Mouse (Mus musculus) stomach, embryonic 16.5 days (tissue): Measurements from ENCODE around the gene Lhx8. TPM values are rescaled to one million over a fixed set of nuclear protein-coding genes. Genes with fewer than 3 reads are reported as not detected.

Experiments used
- ATAC-seq: fragments of 200-750 bp; cut with Nextera tagmentation; 2 replicates; pipeline ENCODE4 v1.8.0; 2017; ENCODE audit warnings: moderate number of reproducible peaks, moderate TSS enrichment; ENCODE audit not compliant: insufficient read depth, low FRiP score
- H3K27ac ChIP-seq: fragments of 300-500 bp; sonication (generic); 2 replicates; pipeline ENCODE4 v1.5.1; 2014; ENCODE audit warnings: low read length
- H3K27me3 ChIP-seq: fragments of 300-500 bp; sonication (generic); 2 replicates; pipeline ENCODE4 v1.6.1; 2014; ENCODE audit warnings: low read length, control low read depth, mixed read lengths; ENCODE audit not compliant: control insufficient read depth, insufficient read depth
- H3K36me3 ChIP-seq: fragments of 300-500 bp; sonication (generic); 2 replicates; pipeline ENCODE4 v1.6.1; 2014; ENCODE audit warnings: low read length; ENCODE audit not compliant: control insufficient read depth, insufficient read depth
- H3K4me1 ChIP-seq: fragments of 300-500 bp; sonication (generic); 2 replicates; pipeline ENCODE4 v1.6.1; 2014; ENCODE audit warnings: low read length, control low read depth, mixed read lengths; ENCODE audit not compliant: control insufficient read depth, insufficient read depth
- H3K4me2 ChIP-seq: fragments of 300-500 bp; sonication (generic); 2 replicates; pipeline ENCODE4 v1.6.1; 2014; ENCODE audit warnings: low read depth, low read length, mixed read lengths
- H3K4me3 ChIP-seq: fragments of 300-500 bp; sonication (generic); replicated peaks from 2 replicates; pipeline ENCODE4 v1.5.1; 2014; ENCODE audit warnings: mild to moderate bottlenecking, low read length
- H3K9ac ChIP-seq: fragments of 300-500 bp; sonication (generic); 2 replicates; pipeline ENCODE4 v1.6.1; 2014; ENCODE audit warnings: low read length
- H3K9me3 ChIP-seq: fragments of 300-500 bp; sonication (generic); replicated peaks from 2 replicates; pipeline ENCODE4 v1.6.1; 2016; ENCODE audit warnings: low read length, control low read depth; ENCODE audit not compliant: control insufficient read depth
- WGBS: fragments of 180-500 bp; shearing (Covaris S2); extraction: QIAGEN DNeasy Blood & Tissue Kit; methylation state at CpG from one replicate; pipeline ENCODE4 v1.1.7; 2014; 5-methylcytosine and 5-hydroxymethylcytosine counted together
- polyA plus RNA-seq: library from polyadenylated mRNA; unstranded; fragments of >200 nt; fragmentation: Nextera tagmentation; extraction: Ambion mirVana; gene quantifications from 2 replicates; pipeline ENCODE4 v1.2.1, GENCODE M21; 2015

The Lhx8 gene
- polyA plus RNA-seq, 1 experiment from 2014 or later = not detected

- H3K9me3 ChIP-seq = no peaks in the 10 kb centered on the region
- peaks cover 20% of the 10 kb centered on the region for H3K4me1 ChIP-seq
- peak overlapping the region; percentile 57 for H3K4me2 ChIP-seq
- no peak overlapping the region for H3K27ac ChIP-seq
- H3K36me3 ChIP-seq = no peaks in the 10 kb centered on the region
- peaks cover 79% of the 10 kb centered on the region for H3K27me3 ChIP-seq
- peak overlapping the region; percentile 39 for H3K4me3 ChIP-seq
- no peak for ATAC-seq
- H3K9ac ChIP-seq = no peak overlapping the region
- under 1% methylated on average over 22 of the region's 22 CpGs for WGBS
These were observed 1.6 kb downstream of the Lhx8 start for GRCm38 (mm10) chr3:154328721-154329322.

GRCm38 (mm10) chr3:154327883-154328720 lies 2.4 kb downstream of the Lhx8 start:
- Histone ChIP-seq H3K9me3 (no peaks in the 10 kb centered on the region), H3K4me2 (peak overlapping the region; percentile 57), H3K27me3 (peaks cover 76% of the 10 kb centered on the region), H3K9ac (peak overlapping the region; percentile 21; the same call in 1 of the 2 replicates), H3K4me1 (peaks cover 20% of the 10 kb centered on the region), H3K27ac (no peak overlapping the region), H3K36me3 (no peaks in the 10 kb centered on the region), H3K4me3 (peak overlapping the region; percentile 39)
- WGBS = under 1% methylated on average over 85 of the region's 86 CpGs
- peak; percentile 61; the same call in 1 of the 2 replicates for ATAC-seq

DNA sequence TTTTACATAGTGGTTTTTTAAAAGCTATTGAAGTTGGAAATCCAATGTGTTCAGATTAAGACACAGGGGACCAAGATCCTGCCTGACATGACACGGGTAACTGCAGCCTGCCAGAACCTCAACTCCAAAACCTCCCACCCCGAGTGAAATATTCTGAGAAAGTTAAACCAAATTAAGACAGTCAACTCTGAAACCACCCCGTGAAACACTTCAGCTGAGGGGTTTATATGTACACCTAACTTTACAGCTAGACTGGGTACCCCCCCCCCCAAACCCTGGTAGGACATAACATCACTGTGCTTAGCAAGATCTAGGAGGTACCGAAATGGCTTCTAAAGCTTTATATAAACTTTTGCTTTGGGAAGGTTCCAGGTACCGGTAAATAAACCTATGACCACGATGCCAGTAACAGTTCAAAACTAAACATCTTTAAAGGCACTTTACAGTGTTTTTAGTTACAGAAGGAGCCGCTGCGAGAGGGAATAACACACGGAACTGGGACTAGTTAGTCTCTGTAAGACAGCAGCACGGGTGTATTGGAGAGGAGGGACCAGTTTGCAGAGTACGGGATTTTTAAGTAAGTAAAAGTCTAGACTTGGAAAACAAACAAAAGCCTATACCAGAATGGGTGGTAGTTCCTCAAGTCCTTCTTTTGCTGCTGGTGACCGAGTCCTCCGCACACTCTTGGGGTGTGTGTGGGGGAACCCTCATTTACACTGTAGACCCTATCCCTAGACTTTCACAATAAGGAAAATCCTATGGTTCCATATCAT lies 3.2 kb downstream of the Lhx8 start:
- H3K36me3 ChIP-seq = no peaks in the 10 kb centered on the region
- H3K4me1 ChIP-seq = peaks cover 19% of the 10 kb centered on the region
- no peak overlapping the region for H3K4me3 ChIP-seq
- H3K9me3 ChIP-seq = no peaks in the 10 kb centered on the region
- no peak overlapping the region for H3K4me2 ChIP-seq
- H3K9ac ChIP-seq = no peak overlapping the region
- H3K27ac ChIP-seq = no peak overlapping the region
- WGBS = 5% methylated on average over 13 of the region's 13 CpGs
- H3K27me3 ChIP-seq = peaks cover 73% of the 10 kb centered on the region
- no peak for ATAC-seq

DNA sequence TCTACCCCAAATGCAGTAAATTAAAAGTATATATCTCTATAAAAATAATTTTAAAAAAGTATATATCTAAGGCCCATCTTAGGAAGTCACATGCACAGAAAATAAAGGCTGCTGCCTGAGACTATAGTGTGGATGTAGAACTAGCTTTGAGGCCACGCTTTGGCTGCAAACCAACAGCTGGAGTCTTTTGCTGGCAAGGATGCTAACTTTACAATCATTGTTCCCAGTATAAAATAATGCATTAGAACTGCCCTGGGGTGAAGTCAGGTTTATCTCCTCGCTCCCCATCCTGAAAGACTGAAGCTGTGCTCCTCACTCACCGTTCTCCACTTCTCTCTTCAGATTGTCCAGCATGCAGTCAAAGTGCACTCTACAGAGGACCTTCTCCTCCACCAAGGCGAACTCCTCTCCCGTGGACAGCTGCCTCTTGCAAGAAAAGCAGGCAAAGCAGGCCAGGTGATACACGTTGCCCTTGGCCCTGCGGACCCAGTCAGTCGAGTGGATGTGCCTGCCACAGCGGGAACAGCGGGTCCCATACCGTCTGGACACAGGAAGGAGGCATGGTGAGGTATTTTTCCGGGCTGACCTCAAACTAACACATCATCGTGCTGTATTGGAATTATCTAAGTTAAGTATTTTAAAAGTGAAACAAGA lies 8.4 kb downstream of the Lhx8 start:
- Histone ChIP-seq H3K27me3 (peaks cover 53% of the 10 kb centered on the region), H3K36me3 (no peaks in the 10 kb centered on the region), H3K4me2 (no peak overlapping the region), H3K9me3 (no peaks in the 10 kb centered on the region), H3K27ac (no peak overlapping the region), H3K9ac (no peak overlapping the region), H3K4me1 (no peaks in the 10 kb centered on the region), H3K4me3 (no peak overlapping the region)
- ATAC-seq = no peak
- 58% methylated on average over 13 of the region's 13 CpGs for whole genome bisulfite sequencing

DNA sequence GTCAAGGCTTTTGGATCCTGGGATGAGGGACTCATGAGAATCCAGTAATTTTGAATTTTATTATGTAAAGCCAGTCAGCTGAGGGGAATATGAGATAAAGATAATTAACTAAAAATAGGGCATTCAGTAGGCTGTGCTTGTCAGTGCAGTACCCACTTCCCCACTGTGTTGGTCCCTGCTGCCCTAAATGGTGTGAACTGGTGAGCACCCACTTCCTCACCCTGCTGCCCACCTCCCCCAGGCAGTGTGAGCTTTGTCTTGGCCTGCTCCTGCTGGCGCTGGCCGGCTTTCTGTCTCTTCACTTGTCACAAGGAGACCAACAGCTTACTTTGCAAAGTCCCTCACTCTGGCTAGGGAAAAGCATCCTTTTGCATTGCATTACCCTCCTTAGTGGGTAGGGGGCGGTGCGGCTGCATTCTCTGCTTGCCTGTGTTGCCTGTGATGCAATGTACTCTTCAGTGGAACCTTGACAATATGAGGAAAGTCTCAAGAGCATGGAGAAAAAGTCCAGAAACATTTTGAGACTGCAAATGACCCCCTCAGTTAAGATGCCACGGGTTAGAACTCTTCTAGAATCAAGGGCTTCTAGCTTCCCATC lies 12.7 kb downstream of the Lhx8 start:
- H3K27ac ChIP-seq = no peak overlapping the region
- WGBS = 14% methylated on average over 5 of the region's 5 CpGs
- H3K9me3 ChIP-seq = no peaks in the 10 kb centered on the region
- H3K4me3 ChIP-seq = no peak overlapping the region
- H3K27me3 ChIP-seq = peaks cover 15% of the 10 kb centered on the region
- H3K4me2 ChIP-seq = no peak overlapping the region
- no peak for ATAC-seq
- H3K36me3 ChIP-seq = no peaks in the 10 kb centered on the region
- no peak overlapping the region for H3K9ac ChIP-seq
- H3K4me1 ChIP-seq = no peaks in the 10 kb centered on the region

- no peaks in the 10 kb centered on the region for H3K36me3 ChIP-seq
- H3K4me2 ChIP-seq = no peak overlapping the region
- no peak for ATAC-seq
- H3K4me1 ChIP-seq = no peaks in the 10 kb centered on the region
- H3K9ac ChIP-seq = no peak overlapping the region
- no peak overlapping the region for H3K4me3 ChIP-seq
- 52% methylated on average over 16 of the region's 16 CpGs for WGBS
- no peaks in the 10 kb centered on the region for H3K27me3 ChIP-seq
- H3K9me3 ChIP-seq = no peaks in the 10 kb centered on the region
- no peak overlapping the region for H3K27ac ChIP-seq
These were observed 25.1 kb downstream of the Lhx8 start for GRCm38 (mm10) chr3:154305163-154305884.

DNA sequence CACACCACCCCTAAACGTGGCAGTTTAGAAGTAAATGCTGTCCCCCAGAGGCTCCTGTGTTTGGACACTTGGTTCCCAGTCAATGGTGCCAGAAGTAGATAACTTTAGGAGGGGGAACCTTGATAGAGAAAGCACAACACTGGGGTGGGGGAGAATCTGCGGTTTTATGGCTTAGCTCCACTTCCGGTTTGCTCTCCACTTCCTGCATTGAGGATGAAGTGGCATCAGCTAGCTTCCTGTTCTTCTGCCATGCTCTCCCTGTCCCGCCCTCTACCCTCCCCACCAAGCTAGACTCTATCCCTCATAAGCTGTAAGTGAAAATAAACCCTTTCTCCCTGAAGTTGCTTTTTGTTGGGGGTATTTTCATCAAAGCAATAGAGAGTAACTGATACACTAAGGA lies 29.4 kb downstream of the Lhx8 start:
- Histone ChIP-seq H3K4me3 (no peak overlapping the region), H3K9me3 (no peaks in the 10 kb centered on the region), H3K4me1 (no peaks in the 10 kb centered on the region), H3K36me3 (no peaks in the 10 kb centered on the region), H3K27ac (no peak overlapping the region), H3K9ac (no peak overlapping the region), H3K4me2 (no peak overlapping the region), H3K27me3 (no peaks in the 10 kb centered on the region)
- 81% methylated on average over 4 of the region's 4 CpGs for WGBS
- no peak for ATAC-seq

- 88% methylated on average over 9 of the region's 9 CpGs for WGBS
- no peak overlapping the region for H3K4me3 ChIP-seq
- no peak overlapping the region for H3K27ac ChIP-seq
- no peaks in the 10 kb centered on the region for H3K9me3 ChIP-seq
- no peaks in the 10 kb centered on the region for H3K27me3 ChIP-seq
- H3K4me2 ChIP-seq = no peak overlapping the region
- H3K9ac ChIP-seq = no peak overlapping the region
- no peaks in the 10 kb centered on the region for H3K4me1 ChIP-seq
- no peaks in the 10 kb centered on the region for H3K36me3 ChIP-seq
- no peak for ATAC-seq
These were observed 30.5 kb downstream of the Lhx8 start for GRCm38 (mm10) chr3:154300006-154300405.
